Mouse (Mus musculus) cerebellum, adult 2 months (tissue): Measurements from ENCODE around the gene Ints7. TPM values are rescaled to one million over a fixed set of nuclear protein-coding genes. Genes with fewer than 3 reads are reported as not detected.

Source experiments
- DNase-seq, 2 experiments: peaks; one replicate each; pipeline ENCODE4 v3.0.0; 2021
- H3K27ac ChIP-seq: fragments of 200-500 bp; 2 replicates; pipeline ENCODE4 v1.5.1; 2012; ENCODE audit warnings: low read length, control low read depth, inconsistent platforms; ENCODE audit not compliant: insufficient read depth
- H3K27me3 ChIP-seq: fragments of 200-500 bp; 2 replicates; pipeline ENCODE4 v1.6.1; 2012; ENCODE audit warnings: inconsistent platforms, mild to moderate bottlenecking, low read length, moderate library complexity; ENCODE audit not compliant: control insufficient read depth, insufficient read depth
- H3K4me1 ChIP-seq: fragments of 200-500 bp; 2 replicates; pipeline ENCODE4 v1.6.1; 2011; ENCODE audit warnings: low read length; ENCODE audit not compliant: control insufficient read depth, insufficient read depth
- H3K4me3 ChIP-seq: fragments of 200-500 bp; replicated peaks from 2 replicates; pipeline ENCODE3; 2011; ENCODE audit warnings: mild to moderate bottlenecking, low read depth, low read length, control low read depth; ENCODE audit not compliant: insufficient read depth
- CTCF ChIP-seq: fragments of 200-500 bp; IDR thresholded peaks from 2 replicates; pipeline ENCODE4 v1.5.1; 2011; ENCODE audit warnings: low read depth, mild to moderate bottlenecking, control low read depth, low read length, moderate library complexity, borderline replicate concordance; ENCODE audit not compliant: insufficient read depth
- POLR2A ChIP-seq: fragments of 200-500 bp; IDR thresholded peaks from 2 replicates; pipeline ENCODE4 v1.6.1; 2011; ENCODE audit warnings: low read length, control low read depth, borderline replicate concordance; ENCODE audit not compliant: insufficient read depth
- WGBS: fragments of 180-500 bp; shearing (Covaris S2); methylation state at CpG from one replicate; pipeline ENCODE4 v1.1.7; 2018; 5-methylcytosine and 5-hydroxymethylcytosine counted together
- polyA plus RNA-seq: library from polyadenylated mRNA; depleted of rRNA; stranded (reverse); fragments of >200 nt; gene quantifications from 2 replicates; pipeline ENCODE4 v1.2.3, GENCODE M21; 2012

Ints7 gene
- polyA plus RNA-seq, 1 experiment: 34.5 TPM

DNA sequence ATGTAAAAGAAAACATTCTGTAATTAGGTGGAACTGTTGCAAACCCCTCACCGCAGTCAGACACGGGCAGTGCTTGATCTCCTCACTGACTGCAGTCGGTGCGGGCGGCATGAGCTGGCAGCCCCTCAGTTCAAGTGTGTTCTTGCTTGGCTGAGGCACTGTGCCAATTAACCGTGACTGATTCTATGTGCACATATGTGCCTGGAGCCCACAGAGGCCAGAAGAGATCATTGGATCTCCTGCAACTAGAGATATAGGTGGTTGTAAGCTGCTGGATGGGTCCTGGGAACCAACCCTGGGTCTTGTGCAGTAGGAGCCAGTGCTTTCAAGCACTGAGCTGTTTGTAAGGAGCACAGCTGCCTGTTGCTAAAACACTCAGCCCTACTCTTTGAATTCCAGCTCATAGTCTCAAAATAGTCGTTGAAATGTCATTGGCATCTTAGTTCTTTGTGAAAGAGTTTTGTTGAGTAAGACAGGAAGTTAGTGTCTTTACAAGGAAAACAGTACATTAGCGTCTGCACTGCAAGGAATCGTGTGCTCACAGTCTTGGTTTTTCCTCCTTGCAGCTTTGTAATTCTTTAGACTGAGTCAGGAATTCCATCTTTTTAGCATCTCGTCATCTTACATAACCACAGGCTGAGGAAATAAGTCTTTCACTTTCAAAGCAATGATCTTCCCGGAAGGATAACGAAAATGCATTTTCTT lies 16.7 kb downstream of the Ints7 start:
- Histone ChIP-seq H3K4me1 (no peaks in the 10 kb centered on the region), H3K27ac (no peak overlapping the region), H3K4me3 (no peak overlapping the region), H3K27me3 (no peaks in the 10 kb centered on the region)
- DNase-seq: no peak
- 66% methylated on average over 12 of the region's 12 CpGs for WGBS
- TF ChIP-seq POLR2A (no peak), CTCF (no peak)

DNA sequence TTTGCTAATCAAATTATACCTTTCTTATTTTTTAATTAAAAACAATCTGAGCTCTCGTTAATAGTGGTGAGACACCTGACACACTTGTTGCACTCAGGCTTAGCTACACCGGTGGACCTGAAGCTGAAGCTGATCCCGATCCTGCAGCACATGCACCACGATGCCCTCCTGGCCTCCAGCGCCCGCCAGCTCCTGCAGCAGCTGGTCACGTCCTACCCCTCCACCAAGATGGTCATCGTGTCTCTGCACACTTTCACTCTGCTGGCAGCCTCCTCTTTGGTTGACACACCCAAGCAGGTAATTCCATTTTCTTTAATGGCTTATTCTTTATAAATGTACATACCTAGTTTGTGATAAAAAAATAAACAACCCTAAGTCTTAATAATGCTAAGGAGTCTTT lies 20.6 kb downstream of the Ints7 start:
- Histone ChIP-seq H3K4me1 (no peaks in the 10 kb centered on the region), H3K27ac (no peak overlapping the region), H3K4me3 (no peak overlapping the region), H3K27me3 (no peaks in the 10 kb centered on the region)
- TF ChIP-seq CTCF: no peak
- 89% methylated on average over 8 of the region's 8 CpGs for WGBS
- no peak for DNase-seq

DNA sequence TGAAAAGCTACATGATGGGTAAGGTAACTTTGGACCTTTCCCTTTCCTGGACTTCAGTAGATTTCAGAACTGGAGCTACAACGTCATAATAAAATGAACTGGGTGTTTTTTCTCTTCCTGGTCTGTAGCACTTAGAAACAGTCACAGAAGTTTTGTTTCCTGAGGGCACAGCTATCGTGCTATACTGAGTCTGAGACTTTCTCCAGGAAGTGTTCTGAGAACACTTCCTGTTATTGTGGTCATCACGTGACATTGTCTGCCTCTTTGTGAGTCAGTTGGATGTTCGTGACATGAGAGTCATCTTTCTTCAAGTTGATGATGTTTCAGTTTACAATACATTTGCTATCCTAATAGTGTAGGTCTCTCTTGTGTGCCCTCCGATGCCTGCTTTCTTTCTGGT lies 23.8 kb downstream of the Ints7 start:
- TF ChIP-seq POLR2A (no peak), CTCF (no peak)
- no peaks in the 10 kb centered on the region for H3K27me3 ChIP-seq
- WGBS: 79% methylated on average over 5 of the region's 5 CpGs
- no peak for DNase-seq
- no peak overlapping the region for H3K4me3 ChIP-seq
- no peak overlapping the region for H3K27ac ChIP-seq
- no peaks in the 10 kb centered on the region for H3K4me1 ChIP-seq

DNA sequence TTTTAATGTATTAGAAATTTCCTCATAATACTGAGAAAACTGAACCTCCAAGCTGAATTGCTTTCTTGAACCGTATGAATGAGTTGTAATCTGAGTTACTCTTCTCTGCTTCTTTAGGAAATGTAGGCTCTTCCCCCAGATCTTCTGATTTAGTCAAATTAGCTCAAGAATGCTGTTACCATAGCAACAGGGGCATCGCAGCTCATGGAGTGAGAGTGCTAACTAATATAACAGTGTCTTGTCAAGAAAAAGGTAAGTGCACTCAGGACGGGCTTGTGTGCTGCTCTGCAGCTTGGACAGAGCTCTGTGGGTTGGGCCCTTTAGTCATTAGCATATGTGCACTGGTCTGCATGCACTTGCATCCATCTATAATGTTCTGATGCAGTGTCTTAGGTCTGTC lies 29.3 kb downstream of the Ints7 start:
- DNase-seq: no peak
- 70% methylated on average over 3 of the region's 3 CpGs for WGBS
- H3K27me3 ChIP-seq: no peaks in the 10 kb centered on the region
- no peak overlapping the region for H3K27ac ChIP-seq
- no peak for TF ChIP-seq POLR2A
- TF ChIP-seq CTCF: no peak
- H3K4me1 ChIP-seq: no peaks in the 10 kb centered on the region
- no peak overlapping the region for H3K4me3 ChIP-seq

DNA sequence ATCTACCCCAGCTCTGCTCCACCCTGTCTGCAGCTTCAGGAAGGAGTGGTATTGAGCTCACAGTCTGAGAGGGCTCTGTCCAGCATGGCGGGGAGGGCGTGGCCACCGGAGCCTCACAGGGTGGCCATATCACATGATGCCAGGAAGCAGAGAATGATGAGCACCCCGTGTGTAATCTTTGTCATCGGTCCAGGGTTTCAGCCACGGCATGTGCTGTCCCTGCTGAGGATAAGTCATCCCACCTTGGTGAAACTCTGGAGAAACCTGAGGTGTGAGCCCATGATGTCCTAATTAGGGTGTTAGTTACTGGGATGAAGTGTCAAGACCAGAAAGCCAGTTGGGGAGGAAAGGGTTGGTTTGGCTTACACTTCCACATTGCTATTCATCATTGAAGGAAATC lies 33.6 kb downstream of the Ints7 start:
- Histone ChIP-seq H3K4me1 (no peaks in the 10 kb centered on the region), H3K4me3 (no peak overlapping the region), H3K27ac (no peak overlapping the region), H3K27me3 (no peaks in the 10 kb centered on the region)
- 85% methylated on average over 6 of the region's 6 CpGs for WGBS
- TF ChIP-seq POLR2A (no peak), CTCF (no peak)
- DNase-seq: no peak

DNA sequence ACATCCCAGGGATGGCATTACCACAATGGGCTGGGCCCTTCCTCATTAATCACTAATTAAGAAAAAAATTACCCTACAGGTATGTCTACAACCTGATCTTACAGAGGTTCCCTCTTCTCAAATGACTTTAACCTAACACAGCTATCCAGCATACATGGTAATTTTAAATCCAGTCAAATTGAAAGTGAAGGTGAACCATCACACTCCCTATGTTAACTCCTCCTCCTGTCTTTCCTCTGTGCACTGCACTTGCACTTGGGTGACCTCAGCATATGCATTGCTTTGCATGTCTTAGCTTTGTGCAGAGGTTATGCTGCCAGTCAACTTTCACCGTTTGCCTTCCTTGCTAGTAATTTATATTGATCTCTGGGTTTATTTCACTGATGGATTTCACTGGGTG lies 34.1 kb downstream of the Ints7 start:
- H3K4me3 ChIP-seq: no peak overlapping the region
- DNase-seq: no peak
- WGBS: 92% methylated on average over 1 of the region's 1 CpGs
- no peak for TF ChIP-seq CTCF
- no peak for TF ChIP-seq POLR2A
- no peaks in the 10 kb centered on the region for H3K4me1 ChIP-seq
- no peak overlapping the region for H3K27ac ChIP-seq
- H3K27me3 ChIP-seq: no peaks in the 10 kb centered on the region

DNA sequence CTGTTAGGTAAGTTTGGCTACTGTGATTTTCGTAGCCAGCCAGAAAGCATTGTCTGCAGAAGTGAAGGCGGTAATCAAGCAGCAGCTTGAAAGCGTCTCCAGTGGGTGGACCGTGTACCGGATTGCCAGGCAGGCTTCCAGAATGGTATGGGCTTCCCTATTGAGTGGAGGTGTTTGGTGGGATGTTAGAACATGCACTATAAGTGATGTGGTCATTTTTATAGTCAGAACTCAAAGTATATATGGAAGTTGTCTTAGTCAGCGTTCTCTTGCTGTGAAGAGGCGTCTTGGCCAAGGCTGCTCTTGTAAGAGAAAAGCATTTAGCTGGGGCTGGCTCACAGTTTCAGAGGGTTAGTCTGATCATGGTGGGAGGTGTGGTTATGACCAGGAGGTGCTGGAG lies 34.9 kb downstream of the Ints7 start:
- DNase-seq: no peak
- Histone ChIP-seq H3K27ac (no peak overlapping the region), H3K27me3 (no peaks in the 10 kb centered on the region), H3K4me3 (no peak overlapping the region), H3K4me1 (0 out of 2 replicates have a peak, but pooled peaks cover 2% of the 10 kb centered on the region)
- WGBS: 93% methylated on average over 7 of the region's 7 CpGs
- TF ChIP-seq POLR2A (no peak), CTCF (no peak)

DNA sequence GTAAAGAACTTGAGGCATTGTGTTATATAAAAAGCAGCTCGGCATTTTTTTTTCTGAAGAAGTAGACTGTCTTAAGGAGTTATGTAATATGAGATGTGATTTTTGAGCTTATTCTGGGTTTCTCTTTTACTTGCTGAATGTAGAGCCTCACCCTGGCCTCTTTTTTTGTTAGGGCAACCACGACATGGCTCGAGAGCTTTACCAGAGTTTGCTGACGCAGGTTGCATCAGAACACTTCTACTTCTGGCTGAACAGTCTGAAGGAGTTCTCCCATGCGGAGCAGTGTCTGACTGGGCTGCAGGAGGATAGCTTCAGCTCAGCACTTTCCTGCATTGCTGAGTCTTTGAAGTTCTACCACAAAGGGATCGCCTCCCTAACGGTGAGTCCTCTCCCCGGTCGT lies 36.2 kb downstream of the Ints7 start:
- TF ChIP-seq CTCF: no peak
- TF ChIP-seq POLR2A: no peak
- H3K4me3 ChIP-seq: no peak overlapping the region
- 0 out of 2 replicates have a peak, but pooled peaks cover 2% of the 10 kb centered on the region for H3K4me1 ChIP-seq
- H3K27me3 ChIP-seq: no peaks in the 10 kb centered on the region
- no peak for DNase-seq
- H3K27ac ChIP-seq: no peak overlapping the region
- 90% methylated on average over 9 of the region's 9 CpGs for WGBS
